Mouse (Mus musculus): ENCODE data around the gene Tubgcp2. TPM values are rescaled to one million over a fixed set of nuclear protein-coding genes. Genes with fewer than 3 reads are reported as not detected.
A peak's percentile ranks its signal among the peaks of the same experiment; 100 is the strongest.

Gene Tubgcp2
- polyA plus RNA-seq, 1 experiment, result 51.4 TPM

GRCm38 (mm10) chr7:140042728-140043127, 6.3 kb upstream of the Tubgcp2 start:
- 69% methylated on average over 3 of the region's 3 CpGs for WGBS
- Histone ChIP-seq H3K4me1 (ENCODE audit: control insufficient read depth, insufficient read depth, low read length) (peaks cover 2% of the 10 kb centered on the region; the same call in 1 of the 2 replicates), H3K27me3 (ENCODE audit: control insufficient read depth, insufficient read depth, low read length) (no peaks in the 10 kb centered on the region), H3K27ac (ENCODE audit: insufficient read depth, low read length) (no peak overlapping the region), H3K4me3 (replicated peaks; ENCODE audit: insufficient read depth, low read depth, low read length) (no peak overlapping the region)
- TF ChIP-seq CTCF (IDR thresholded peaks at IDR 0.05; ENCODE audit: borderline replicate concordance, insufficient read depth, low read depth, low read length) (no peak), POLR2A (IDR thresholded peaks at IDR 0.05; ENCODE audit: borderline replicate concordance, insufficient read depth, low read length) (no peak)
- no peak for DNase-seq

GRCm38 (mm10) chr7:140037171-140037555, 694 bp upstream of the Tubgcp2 start:
- TF ChIP-seq CTCF (IDR thresholded peaks at IDR 0.05; ENCODE audit: borderline replicate concordance, insufficient read depth, low read depth, low read length), result no peak
- TF ChIP-seq POLR2A (IDR thresholded peaks at IDR 0.05; ENCODE audit: borderline replicate concordance, insufficient read depth, low read length), result no peak

GRCm38 (mm10) chr7:140035456-140035855, 1.0 kb downstream of the Tubgcp2 start:
- peaks cover 6% of the 10 kb centered on the region; the same call in 1 of the 2 replicates for H3K4me1 ChIP-seq (ENCODE audit: control insufficient read depth, insufficient read depth, low read length)

More at GRCm38 (mm10) chr7:140037171-140037555, 694 bp upstream of the Tubgcp2 start:
- peaks cover 6% of the 10 kb centered on the region; the same call in 1 of the 2 replicates for H3K4me1 ChIP-seq (ENCODE audit: control insufficient read depth, insufficient read depth, low read length)
- no peak for DNase-seq
- WGBS, result 25% methylated on average over 3 of the region's 3 CpGs
- H3K4me3 ChIP-seq (replicated peaks; ENCODE audit: insufficient read depth, low read depth, low read length), result peak overlapping the region; percentile 83
- H3K27me3 ChIP-seq (ENCODE audit: control insufficient read depth, insufficient read depth, low read length), result no peaks in the 10 kb centered on the region
- no peak overlapping the region for H3K27ac ChIP-seq (ENCODE audit: insufficient read depth, low read length)

GRCm38 (mm10) chr7:140033386-140033785, 3.1 kb downstream of the Tubgcp2 start:
- no peak for TF ChIP-seq CTCF (IDR thresholded peaks at IDR 0.05; ENCODE audit: borderline replicate concordance, insufficient read depth, low read depth, low read length)
- no peak for TF ChIP-seq POLR2A (IDR thresholded peaks at IDR 0.05; ENCODE audit: borderline replicate concordance, insufficient read depth, low read length)
- H3K27ac ChIP-seq (ENCODE audit: insufficient read depth, low read length), result no peak overlapping the region
- H3K27me3 ChIP-seq (ENCODE audit: control insufficient read depth, insufficient read depth, low read length), result no peaks in the 10 kb centered on the region
- no peak overlapping the region for H3K4me3 ChIP-seq (replicated peaks; ENCODE audit: insufficient read depth, low read depth, low read length)
- DNase-seq, result no peak
- H3K4me1 ChIP-seq (ENCODE audit: control insufficient read depth, insufficient read depth, low read length), result peaks cover 6% of the 10 kb centered on the region; the same call in 1 of the 2 replicates
- WGBS, result 97% methylated on average over 9 of the region's 9 CpGs

More at GRCm38 (mm10) chr7:140035456-140035855, 1.0 kb downstream of the Tubgcp2 start:
- 7% methylated on average over 7 of the region's 7 CpGs for WGBS
- no peak for DNase-seq
- TF ChIP-seq POLR2A (IDR thresholded peaks at IDR 0.05; ENCODE audit: borderline replicate concordance, insufficient read depth, low read length), result no peak
- TF ChIP-seq CTCF (IDR thresholded peaks at IDR 0.05; ENCODE audit: borderline replicate concordance, insufficient read depth, low read depth, low read length), result no peak
- no peak overlapping the region for H3K27ac ChIP-seq (ENCODE audit: insufficient read depth, low read length)
- H3K4me3 ChIP-seq (replicated peaks; ENCODE audit: insufficient read depth, low read depth, low read length), result peak overlapping the region; percentile 83
- H3K27me3 ChIP-seq (ENCODE audit: control insufficient read depth, insufficient read depth, low read length), result no peaks in the 10 kb centered on the region

GRCm38 (mm10) chr7:140032366-140032765, 4.1 kb downstream of the Tubgcp2 start:
- Histone ChIP-seq H3K4me3 (replicated peaks; ENCODE audit: insufficient read depth, low read depth, low read length) (no peak overlapping the region), H3K27ac (ENCODE audit: insufficient read depth, low read length) (no peak overlapping the region), H3K27me3 (ENCODE audit: control insufficient read depth, insufficient read depth, low read length) (no peaks in the 10 kb centered on the region), H3K4me1 (ENCODE audit: control insufficient read depth, insufficient read depth, low read length) (peaks cover 3% of the 10 kb centered on the region; the same call in 1 of the 2 replicates)
- DNase-seq, result no peak
- TF ChIP-seq POLR2A (IDR thresholded peaks at IDR 0.05; ENCODE audit: borderline replicate concordance, insufficient read depth, low read length), result no peak
- no peak for TF ChIP-seq CTCF (IDR thresholded peaks at IDR 0.05; ENCODE audit: borderline replicate concordance, insufficient read depth, low read depth, low read length)
- 94% methylated on average over 10 of the region's 10 CpGs for WGBS

- no peak for DNase-seq
- no peaks in the 10 kb centered on the region for H3K27me3 ChIP-seq (ENCODE audit: control insufficient read depth, insufficient read depth, low read length)
- H3K27ac ChIP-seq (ENCODE audit: insufficient read depth, low read length), result no peak overlapping the region
- no peak overlapping the region for H3K4me3 ChIP-seq (replicated peaks; ENCODE audit: insufficient read depth, low read depth, low read length)
- H3K4me1 ChIP-seq (ENCODE audit: control insufficient read depth, insufficient read depth, low read length), result no peaks in the 10 kb centered on the region
- TF ChIP-seq POLR2A (IDR thresholded peaks at IDR 0.05; ENCODE audit: borderline replicate concordance, insufficient read depth, low read length) (no peak), CTCF (IDR thresholded peaks at IDR 0.05; ENCODE audit: borderline replicate concordance, insufficient read depth, low read depth, low read length) (no peak)
- 92% methylated on average over 12 of the region's 12 CpGs for WGBS
Measured at GRCm38 (mm10) chr7:140031771-140032170, 4.7 kb downstream of the Tubgcp2 start.

- H3K4me3 ChIP-seq (replicated peaks; ENCODE audit: insufficient read depth, low read depth, low read length), result no peak overlapping the region
- DNase-seq, result peak in 1 of 2 experiments; percentile 2
- TF ChIP-seq CTCF (IDR thresholded peaks at IDR 0.05; ENCODE audit: borderline replicate concordance, insufficient read depth, low read depth, low read length), result no peak
- TF ChIP-seq POLR2A (IDR thresholded peaks at IDR 0.05; ENCODE audit: borderline replicate concordance, insufficient read depth, low read length), result no peak
- no peaks in the 10 kb centered on the region for H3K27me3 ChIP-seq (ENCODE audit: control insufficient read depth, insufficient read depth, low read length)
- 98% methylated on average over 17 of the region's 17 CpGs for WGBS
- no peak overlapping the region for H3K27ac ChIP-seq (ENCODE audit: insufficient read depth, low read length)
- no peaks in the 10 kb centered on the region for H3K4me1 ChIP-seq (ENCODE audit: control insufficient read depth, insufficient read depth, low read length)
Measured at GRCm38 (mm10) chr7:140011336-140011735, 25.1 kb downstream of the Tubgcp2 start.

- DNase-seq, result peak in 1 of 2 experiments; percentile 2
- Histone ChIP-seq H3K27ac (ENCODE audit: insufficient read depth, low read length) (no peak overlapping the region), H3K27me3 (ENCODE audit: control insufficient read depth, insufficient read depth, low read length) (no peaks in the 10 kb centered on the region), H3K4me3 (replicated peaks; ENCODE audit: insufficient read depth, low read depth, low read length) (no peak overlapping the region), H3K4me1 (ENCODE audit: control insufficient read depth, insufficient read depth, low read length) (no peaks in the 10 kb centered on the region)
- no peak for TF ChIP-seq POLR2A (IDR thresholded peaks at IDR 0.05; ENCODE audit: borderline replicate concordance, insufficient read depth, low read length)
- TF ChIP-seq CTCF (IDR thresholded peaks at IDR 0.05; ENCODE audit: borderline replicate concordance, insufficient read depth, low read depth, low read length), result no peak
- 98% methylated on average over 9 of the region's 9 CpGs for WGBS
Measured at GRCm38 (mm10) chr7:140007781-140008180, 28.7 kb downstream of the Tubgcp2 start.
